Mouse (Mus musculus) small intestine, adult 2 months (tissue): ENCODE results near the gene Trp73. TPM values are rescaled to one million over a fixed set of nuclear protein-coding genes. Genes with fewer than 3 reads are reported as not detected.

ENCODE experiments used
- H3K27ac ChIP-seq: fragments of 200-500 bp; 2 replicates; pipeline ENCODE4 v1.5.1; 2012; ENCODE audit warnings: low read depth, low read length, control low read depth, inconsistent platforms; ENCODE audit not compliant: insufficient read depth
- H3K27me3 ChIP-seq: fragments of 200-500 bp; 2 replicates; pipeline ENCODE4 v1.6.1; 2012; ENCODE audit warnings: mild to moderate bottlenecking, moderate library complexity, low read length, inconsistent platforms; ENCODE audit not compliant: control insufficient read depth, insufficient read depth
- H3K36me3 ChIP-seq: fragments of 200-500 bp; 2 replicates; pipeline ENCODE4 v1.6.1; 2012; ENCODE audit warnings: mild to moderate bottlenecking, low read length, control low read depth, inconsistent platforms; ENCODE audit not compliant: control insufficient read depth, insufficient read depth
- H3K4me1 ChIP-seq: fragments of 200-500 bp; 2 replicates; pipeline ENCODE4 v1.6.1; 2012; ENCODE audit warnings: low read length, inconsistent platforms, mixed read lengths; ENCODE audit not compliant: control insufficient read depth, insufficient read depth, insufficient read length
- H3K4me3 ChIP-seq: fragments of 200-500 bp; 2 replicates; pipeline ENCODE4 v1.5.1; 2012; ENCODE audit warnings: low read depth, mild to moderate bottlenecking, control low read depth, inconsistent platforms, low read length, moderate library complexity
- CTCF ChIP-seq: fragments of 200-500 bp; IDR thresholded peaks from 2 replicates; pipeline ENCODE4 v1.5.1; 2012; ENCODE audit warnings: low read depth, mild to moderate bottlenecking, control low read depth, inconsistent platforms, low read length, moderate library complexity, mixed read lengths; ENCODE audit not compliant: insufficient replicate concordance, insufficient read length; ENCODE audit errors: extremely low read depth
- POLR2A ChIP-seq: fragments of 200-500 bp; IDR thresholded peaks from 2 replicates; pipeline ENCODE4 v1.6.1; 2012; ENCODE audit warnings: low read depth, mild to moderate bottlenecking, control low read depth, inconsistent platforms, low read length, moderate library complexity
- WGBS: fragments of 180-500 bp; shearing (Covaris S2); methylation state at CpG from one replicate; pipeline ENCODE4 v1.1.7; 2018; 5-methylcytosine and 5-hydroxymethylcytosine counted together
- polyA plus RNA-seq: library from polyadenylated mRNA; depleted of rRNA; stranded (reverse); fragments of >200 nt; gene quantifications from 2 replicates; pipeline ENCODE4 v1.2.3, GENCODE M21; 2012

The Trp73 gene
- polyA plus RNA-seq, 1 experiment, result 0.58 TPM

DNA sequence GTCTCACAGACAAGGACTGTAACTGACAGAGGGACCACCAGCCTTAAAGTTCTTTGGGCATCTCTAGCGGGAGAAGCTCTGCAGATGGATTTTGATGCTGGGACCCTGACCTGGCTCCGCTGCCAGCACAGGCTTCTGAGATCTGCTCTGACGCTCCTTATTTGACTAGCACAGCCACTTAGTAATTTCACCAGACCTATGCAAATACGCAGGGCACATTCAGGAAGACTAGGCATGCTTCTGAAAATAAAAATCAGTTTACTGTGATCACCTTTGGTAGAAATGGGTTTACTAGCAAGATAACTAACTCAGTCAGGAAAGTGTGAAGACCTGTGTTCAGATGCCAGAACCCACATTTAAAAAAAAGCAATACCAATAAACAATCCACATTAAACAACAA is 8.1 kb downstream of the Trp73 start:
- Histone ChIP-seq H3K4me3 (no peak overlapping the region), H3K27me3 (peaks cover 9% of the 10 kb centered on the region; the same call in 1 of the 2 replicates), H3K27ac (no peak overlapping the region), H3K4me1 (no peaks in the 10 kb centered on the region), H3K36me3 (no peaks in the 10 kb centered on the region)
- TF ChIP-seq POLR2A (no peak), CTCF (no peak)
- 75% methylated on average over 4 of the region's 4 CpGs for WGBS

DNA sequence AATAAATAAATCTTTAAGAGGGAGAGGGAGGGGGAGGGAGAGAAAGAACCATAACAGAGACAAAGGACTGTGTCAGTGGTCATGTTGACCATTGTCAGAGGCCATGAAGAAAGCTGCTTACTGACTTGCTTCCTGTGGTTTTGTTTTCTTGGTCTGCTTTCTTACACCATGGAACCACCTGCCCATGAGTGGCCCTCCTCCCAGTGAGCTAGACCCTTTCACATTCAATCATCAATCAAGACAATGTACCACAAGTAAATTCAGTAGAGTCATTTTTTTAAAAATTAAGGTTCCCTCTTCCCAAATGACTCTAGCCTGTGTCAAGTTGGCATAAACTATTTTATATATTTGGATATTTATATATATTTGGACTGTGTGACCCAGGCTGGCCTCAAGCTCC is 10.1 kb downstream of the Trp73 start:
- no peak for TF ChIP-seq POLR2A
- Histone ChIP-seq H3K27me3 (peaks cover 9% of the 10 kb centered on the region; the same call in 1 of the 2 replicates), H3K36me3 (no peaks in the 10 kb centered on the region), H3K4me3 (no peak overlapping the region), H3K27ac (no peak overlapping the region), H3K4me1 (no peaks in the 10 kb centered on the region)

DNA sequence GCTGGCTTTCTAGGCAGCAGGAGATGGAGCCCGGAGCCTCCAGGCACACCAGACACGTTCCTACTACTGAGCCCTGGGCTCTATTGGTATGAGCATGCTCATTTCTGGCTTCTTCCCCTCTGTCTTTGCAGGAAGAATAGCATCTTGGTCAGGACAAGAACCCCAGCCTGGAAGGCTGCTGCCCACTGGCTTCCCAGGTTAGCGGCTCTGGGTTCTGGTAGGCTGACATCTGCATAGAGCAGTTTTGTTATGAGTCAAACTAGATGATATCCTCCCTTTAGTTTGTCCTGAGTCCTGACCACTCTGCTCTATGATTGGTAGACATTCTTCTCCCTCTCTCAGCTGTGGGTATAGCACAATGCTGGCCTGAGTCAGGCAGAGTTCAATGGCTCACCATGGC is 12.7 kb downstream of the Trp73 start:
- Histone ChIP-seq H3K27me3 (no peaks in the 10 kb centered on the region; the same call in 1 of the 2 replicates), H3K4me1 (no peaks in the 10 kb centered on the region), H3K4me3 (no peak overlapping the region), H3K27ac (no peak overlapping the region), H3K36me3 (no peaks in the 10 kb centered on the region)
- no peak for TF ChIP-seq POLR2A
- TF ChIP-seq CTCF, result no peak
- whole genome bisulfite sequencing, result 71% methylated on average over 3 of the region's 3 CpGs

GRCm38 (mm10) chr4:154125202-154125601 is 14.8 kb downstream of the Trp73 start:
- TF ChIP-seq CTCF, result no peak
- TF ChIP-seq POLR2A, result no peak
- 53% methylated on average over 5 of the region's 5 CpGs for WGBS

DNA sequence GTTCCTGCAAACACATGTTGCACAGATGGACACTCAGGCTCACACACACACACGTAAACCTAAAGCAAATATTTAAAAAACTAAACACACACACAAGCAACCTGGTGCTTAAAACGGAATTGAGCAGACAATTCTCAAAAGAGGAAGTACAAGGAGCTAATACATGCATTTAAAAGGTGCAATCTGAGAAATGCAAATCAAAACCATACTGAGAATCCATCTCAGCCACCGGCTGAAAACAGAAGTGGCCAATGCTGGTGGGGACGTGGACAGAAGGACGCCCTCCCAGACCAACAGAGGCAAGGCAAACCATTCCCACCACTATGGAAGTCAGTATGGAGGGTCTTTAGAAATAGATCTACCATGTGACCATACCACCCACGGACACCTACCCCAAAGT is 16.5 kb downstream of the Trp73 start:
- 58% methylated on average over 6 of the region's 6 CpGs for WGBS

More at GRCm38 (mm10) chr4:154125202-154125601, 14.8 kb downstream of the Trp73 start:
- Histone ChIP-seq H3K27me3 (no peaks in the 10 kb centered on the region), H3K4me3 (no peak overlapping the region), H3K27ac (no peak overlapping the region), H3K36me3 (no peaks in the 10 kb centered on the region), H3K4me1 (no peaks in the 10 kb centered on the region)

DNA sequence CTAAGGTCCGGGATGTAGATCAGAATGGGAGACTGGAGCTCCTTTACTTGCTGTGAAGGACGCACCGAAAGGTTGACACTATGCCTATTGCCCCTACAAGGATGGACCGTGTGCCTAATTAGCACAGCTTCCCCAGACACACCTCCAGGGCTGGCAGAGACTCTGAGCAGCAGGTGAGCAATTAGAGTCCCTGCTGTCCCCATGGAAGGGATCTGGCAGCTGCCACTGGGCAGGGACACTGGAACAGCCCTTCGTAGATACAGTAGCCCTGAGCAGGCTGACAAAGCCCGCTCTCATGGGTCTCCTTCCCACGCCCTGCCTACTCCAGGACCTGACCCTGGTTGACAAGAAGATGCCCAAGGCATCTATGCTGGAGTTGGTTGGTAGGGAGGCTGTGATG is 17.6 kb downstream of the Trp73 start:
- no peak overlapping the region for H3K4me3 ChIP-seq
- no peak overlapping the region for H3K27ac ChIP-seq
- H3K36me3 ChIP-seq, result no peaks in the 10 kb centered on the region
- no peak for TF ChIP-seq POLR2A
- no peak for TF ChIP-seq CTCF
- WGBS, result 68% methylated on average over 7 of the region's 7 CpGs
- H3K27me3 ChIP-seq, result no peaks in the 10 kb centered on the region
- H3K4me1 ChIP-seq, result no peaks in the 10 kb centered on the region

More for the DNA sequence above, 16.5 kb downstream of the Trp73 start:
- H3K4me3 ChIP-seq, result no peak overlapping the region
- no peak overlapping the region for H3K27ac ChIP-seq
- no peaks in the 10 kb centered on the region for H3K27me3 ChIP-seq
- H3K4me1 ChIP-seq, result no peaks in the 10 kb centered on the region
- no peak for TF ChIP-seq CTCF
- no peak for TF ChIP-seq POLR2A
- no peaks in the 10 kb centered on the region for H3K36me3 ChIP-seq

DNA sequence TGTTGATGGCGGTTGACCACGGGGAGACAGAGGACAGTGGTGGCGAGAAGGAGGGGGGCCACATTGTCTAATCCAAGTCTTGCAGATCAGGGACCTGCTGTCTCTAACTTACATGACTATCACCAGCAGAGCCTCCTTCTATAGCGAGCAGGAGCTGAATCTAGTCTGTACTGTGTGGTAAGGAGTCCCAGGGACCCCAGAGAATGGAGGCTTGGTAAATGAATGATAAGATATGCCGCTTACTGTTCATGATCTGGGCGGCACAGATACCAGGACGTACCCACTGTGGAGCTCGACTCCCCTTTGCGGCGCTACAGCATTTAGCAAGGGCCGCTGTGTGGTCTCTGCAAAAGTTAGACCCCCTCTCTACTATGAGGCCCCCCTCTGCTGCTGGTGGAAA is 18.2 kb downstream of the Trp73 start:
- Histone ChIP-seq H3K27me3 (no peaks in the 10 kb centered on the region), H3K4me1 (no peaks in the 10 kb centered on the region), H3K4me3 (no peak overlapping the region), H3K27ac (no peak overlapping the region), H3K36me3 (no peaks in the 10 kb centered on the region)
- TF ChIP-seq POLR2A (no peak), CTCF (no peak)
- 72% methylated on average over 11 of the region's 11 CpGs for WGBS

GRCm38 (mm10) chr4:154119208-154119607 is 20.8 kb downstream of the Trp73 start:
- H3K27ac ChIP-seq, result no peak overlapping the region
- H3K4me3 ChIP-seq, result no peak overlapping the region
- TF ChIP-seq POLR2A (no peak), CTCF (no peak)
- no peaks in the 10 kb centered on the region for H3K27me3 ChIP-seq
- WGBS, result 56% methylated on average over 9 of the region's 9 CpGs
- H3K36me3 ChIP-seq, result no peaks in the 10 kb centered on the region
- no peaks in the 10 kb centered on the region for H3K4me1 ChIP-seq
